Mouse (Mus musculus) B cell, adult 2 months (primary cell): ENCODE measurements at regions not wholly inside any gene's neighbourhood (a gene's known extent, or its start where the extent isn't known, plus 50 kb on each side); places are given as distances from the start of the nearest gene placed in this dataset.

Experiments
- DNase-seq, 2 experiments: peaks; one replicate each; pipeline ENCODE4 v3.0.0; 2022

- no peak for DNase-seq
These were observed 137.5 kb upstream of the Kcnab2 start for GRCm38 (mm10) chr4:152615155-152615554.

- DNase-seq, result no peak
These were observed 136.9 kb upstream of the Kcnab2 start for GRCm38 (mm10) chr4:152614356-152615100.
